Mouse (Mus musculus) testis, adult 2 months (tissue): ENCODE data around the gene Neurl1a. TPM values are rescaled to one million over a fixed set of nuclear protein-coding genes. Genes with fewer than 3 reads are reported as not detected.
A peak's percentile ranks its signal among the peaks of the same experiment; 100 is the strongest.

Experiments used
- H3K27ac ChIP-seq: fragments of 200-500 bp; 2 replicates; pipeline ENCODE4 v1.5.1; 2012; ENCODE audit warnings: low read depth, low read length; ENCODE audit not compliant: control insufficient read depth, insufficient read depth
- H3K27me3 ChIP-seq: fragments of 200-500 bp; 2 replicates; pipeline ENCODE4 v1.6.1; 2012; ENCODE audit warnings: mild to moderate bottlenecking, low read length, moderate library complexity; ENCODE audit not compliant: control insufficient read depth, insufficient read depth
- H3K36me3 ChIP-seq: fragments of 200-500 bp; 2 replicates; pipeline ENCODE4 v1.6.1; 2012; ENCODE audit warnings: mild to moderate bottlenecking, low read length; ENCODE audit not compliant: control insufficient read depth, insufficient read depth
- H3K4me1 ChIP-seq: fragments of 200-500 bp; 2 replicates; pipeline ENCODE4 v1.6.1; 2012; ENCODE audit warnings: low read length; ENCODE audit not compliant: control insufficient read depth, insufficient read depth
- H3K4me3 ChIP-seq: fragments of 200-500 bp; 2 replicates; pipeline ENCODE4 v1.5.1; 2012; ENCODE audit warnings: low read depth, mild to moderate bottlenecking, low read length, moderate library complexity, mixed read lengths; ENCODE audit not compliant: control insufficient read depth
- CTCF ChIP-seq: fragments of 200-500 bp; IDR thresholded peaks from 2 replicates; pipeline ENCODE4 v1.5.1; 2012; ENCODE audit warnings: low read depth, mild to moderate bottlenecking, inconsistent platforms, low read length, moderate library complexity; ENCODE audit not compliant: control insufficient read depth, insufficient read depth, insufficient replicate concordance
- POLR2A ChIP-seq: fragments of 200-500 bp; IDR thresholded peaks from 2 replicates; pipeline ENCODE4 v1.6.1; 2012; ENCODE audit warnings: low read depth, mild to moderate bottlenecking, inconsistent platforms, low read length, moderate library complexity; ENCODE audit not compliant: control insufficient read depth
- polyA plus RNA-seq: library from polyadenylated mRNA; depleted of rRNA; stranded (reverse); fragments of >200 nt; gene quantifications from 2 replicates; pipeline ENCODE4 v1.2.3, GENCODE M21; 2012; rRNA removed

Neurl1a gene
- 37.0 and 42.7 TPM in 2 replicates for polyA plus RNA-seq

DNA sequence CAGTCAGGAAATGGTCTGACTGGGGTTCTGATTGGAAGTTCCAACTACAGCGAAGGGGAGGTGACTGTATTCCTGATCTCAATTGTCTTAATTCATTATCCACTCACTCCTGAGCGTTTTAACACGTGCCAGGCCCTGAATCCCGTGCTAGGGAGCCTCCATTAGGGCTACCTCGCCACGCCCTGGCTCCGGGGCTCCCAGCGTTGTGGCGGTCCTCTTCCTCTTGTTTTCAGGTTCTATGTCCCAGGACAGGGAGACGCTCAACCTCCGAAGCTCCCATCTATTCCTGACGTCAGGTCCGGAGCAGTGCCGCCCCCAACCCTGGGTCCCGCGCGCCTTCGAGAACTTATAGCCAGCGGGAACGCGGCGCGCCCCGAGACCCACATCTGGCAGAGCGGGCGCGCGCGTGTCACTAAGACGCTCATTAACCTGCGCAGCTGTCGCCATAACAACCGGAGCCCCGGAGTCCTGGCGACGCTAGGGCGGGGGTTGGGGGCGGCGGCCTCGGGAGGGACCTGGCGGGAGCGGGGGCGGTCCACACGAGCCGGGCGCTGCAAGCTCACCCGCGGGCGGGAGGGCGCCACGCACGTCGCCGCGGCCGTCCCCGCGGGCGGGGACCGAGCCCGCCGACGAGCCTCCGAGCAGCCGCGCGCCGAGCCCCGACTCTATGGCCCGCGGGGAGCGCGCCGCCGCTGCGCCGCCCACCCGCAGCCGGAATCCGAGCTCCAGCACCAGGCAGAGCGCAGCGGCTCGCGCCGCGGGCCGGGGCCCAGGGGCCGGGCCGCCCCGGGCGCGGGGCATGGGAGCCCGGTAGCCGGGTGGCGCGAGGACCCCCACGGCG is at the start of gene Neurl1a:
Gene Neurl1a, plus strand, starts transcription at position 390 of the 841 bp plus-strand sequence.
- Histone ChIP-seq H3K4me1 (peaks cover 9% of the 10 kb centered on the region), H3K27ac (no peak within 1 kb of the TSS), H3K4me3 (peak within 1 kb of the TSS; percentile 72), H3K27me3 (no peaks in the 10 kb centered on the region), H3K36me3 (no peaks in the 10 kb centered on the region)
- TF ChIP-seq CTCF = no peak

DNA sequence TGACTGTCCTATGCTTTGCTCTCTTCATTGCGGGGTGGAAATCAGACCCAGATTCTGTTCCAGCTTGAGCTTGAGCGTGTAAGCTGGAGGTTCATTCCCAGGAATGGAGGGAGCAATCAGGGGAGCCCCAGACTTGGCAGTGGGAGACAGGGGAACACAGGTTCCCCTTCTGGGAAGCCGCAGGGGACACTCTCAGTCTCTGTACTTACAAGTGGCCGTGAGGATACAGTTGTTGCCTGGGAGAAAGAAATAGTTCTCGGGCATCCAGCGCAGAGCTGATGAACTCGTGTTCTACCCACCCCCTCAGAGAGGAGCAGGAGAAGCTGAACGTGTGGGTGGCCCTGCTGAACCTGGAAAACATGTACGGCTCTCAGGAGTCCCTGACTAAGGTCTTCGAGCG is 49.8 kb upstream of the Neurl1a start:
- H3K27me3 ChIP-seq = no peaks in the 10 kb centered on the region

DNA sequence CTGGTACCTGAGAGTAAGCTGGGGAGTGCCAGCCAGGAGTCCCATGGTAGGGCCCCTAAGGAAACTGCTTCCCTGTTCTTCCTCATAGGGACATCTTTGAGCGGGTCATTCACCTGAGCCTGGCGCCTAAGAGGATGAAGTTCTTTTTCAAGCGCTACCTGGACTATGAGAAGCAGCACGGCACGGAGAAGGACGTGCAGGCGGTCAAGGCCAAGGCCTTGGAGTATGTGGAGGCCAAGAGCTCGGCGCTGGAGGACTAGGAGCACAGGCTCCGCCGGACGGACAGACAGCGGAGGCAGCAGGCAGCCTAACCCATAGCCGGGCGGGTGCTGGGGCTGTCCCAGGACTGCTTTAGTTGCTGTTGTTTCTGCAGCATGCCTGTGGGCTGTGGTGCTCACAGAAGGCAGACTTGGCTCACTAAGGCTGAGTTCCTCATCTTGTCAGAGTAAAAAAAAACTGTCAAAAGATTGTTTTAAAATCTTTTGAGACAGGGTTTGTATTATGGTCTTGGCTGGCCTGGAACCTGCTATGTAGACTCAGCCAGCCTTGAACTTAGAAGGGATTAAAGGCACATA is 48.0 kb upstream of the Neurl1a start:
- TF ChIP-seq CTCF (no peak), POLR2A (no peak)
- Histone ChIP-seq H3K4me3 (no peak overlapping the region), H3K27me3 (no peaks in the 10 kb centered on the region), H3K36me3 (no peaks in the 10 kb centered on the region; the same call in 1 of the 2 replicates), H3K27ac (no peak overlapping the region), H3K4me1 (no peaks in the 10 kb centered on the region)

More for the DNA sequence above, 49.8 kb upstream of the Neurl1a start:
- no peaks in the 10 kb centered on the region for H3K4me1 ChIP-seq
- no peak overlapping the region for H3K27ac ChIP-seq
- TF ChIP-seq CTCF (no peak), POLR2A (no peak)
- H3K36me3 ChIP-seq = no peaks in the 10 kb centered on the region; the same call in 1 of the 2 replicates
- H3K4me3 ChIP-seq = no peak overlapping the region

DNA sequence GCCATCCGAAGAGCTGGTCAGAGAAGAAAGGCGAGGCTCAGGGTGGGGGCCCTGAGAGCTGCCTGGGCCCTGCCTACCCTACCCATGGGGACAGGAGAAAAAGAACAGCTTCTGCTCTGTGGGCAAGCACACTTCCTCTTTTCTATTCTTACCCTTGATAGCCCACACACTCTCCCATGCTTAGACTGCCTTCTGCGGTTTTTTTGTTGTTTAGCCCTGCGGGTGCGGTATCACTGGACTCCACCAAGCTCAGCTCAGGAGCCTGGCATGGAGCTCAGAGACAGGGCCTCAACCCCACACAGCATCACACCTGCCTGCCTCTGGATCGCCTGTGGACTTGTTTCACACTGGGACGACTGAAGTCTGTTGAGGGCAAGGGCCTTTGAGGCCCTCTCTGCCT is 45.5 kb upstream of the Neurl1a start:
- H3K27me3 ChIP-seq = no peaks in the 10 kb centered on the region
- no peak overlapping the region for H3K27ac ChIP-seq
- no peaks in the 10 kb centered on the region; the same call in 1 of the 2 replicates for H3K36me3 ChIP-seq
- peaks cover under 1% of the 10 kb centered on the region; the same call in 1 of the 2 replicates for H3K4me1 ChIP-seq
- no peak for TF ChIP-seq POLR2A
- H3K4me3 ChIP-seq = no peak overlapping the region

DNA sequence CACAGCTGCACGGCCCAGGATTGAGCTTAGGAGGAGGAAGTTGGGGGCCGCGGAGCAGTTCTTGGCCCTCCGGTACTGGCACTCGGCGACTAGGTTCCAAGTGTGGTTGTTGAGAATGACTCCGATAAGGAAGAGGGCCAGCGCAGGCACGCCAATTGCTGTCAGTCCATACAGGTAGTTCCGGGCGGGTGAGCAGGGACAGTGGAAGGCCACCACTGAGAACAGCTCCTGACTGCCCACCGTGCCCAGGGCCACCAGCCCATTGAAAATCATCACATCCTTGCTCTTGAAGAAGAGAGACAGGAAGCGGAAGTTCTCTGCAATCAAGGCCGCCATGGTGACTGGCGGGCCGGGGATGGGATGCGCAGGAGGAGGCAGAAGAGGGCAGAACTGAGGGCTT is 43.1 kb upstream of the Neurl1a start:
- Histone ChIP-seq H3K27me3 (no peaks in the 10 kb centered on the region), H3K36me3 (no peaks in the 10 kb centered on the region), H3K4me1 (peaks cover 3% of the 10 kb centered on the region), H3K4me3 (no peak overlapping the region), H3K27ac (no peak overlapping the region)
- TF ChIP-seq CTCF (no peak), POLR2A (no peak)

DNA sequence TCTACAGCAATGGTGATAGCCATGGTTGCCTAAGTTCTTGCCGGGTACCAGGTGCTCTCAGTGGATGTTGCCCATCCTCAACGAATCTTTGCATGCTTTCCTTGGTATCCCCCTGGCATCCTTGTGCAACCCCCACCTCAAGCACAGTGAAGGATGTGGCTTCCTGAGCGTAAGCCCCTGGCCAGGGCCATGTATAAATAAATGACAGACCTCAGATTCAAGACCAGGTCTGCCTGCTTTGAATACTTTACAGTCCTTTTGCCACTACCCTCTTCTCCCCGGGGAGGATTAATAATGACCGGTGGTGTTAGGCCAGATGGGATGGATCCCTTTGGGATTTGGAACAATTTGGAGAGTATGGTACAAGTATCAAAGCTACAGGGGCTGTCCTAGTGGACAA is 42.5 kb upstream of the Neurl1a start:
- Histone ChIP-seq H3K27me3 (no peaks in the 10 kb centered on the region), H3K4me3 (no peak overlapping the region), H3K27ac (no peak overlapping the region), H3K36me3 (no peaks in the 10 kb centered on the region), H3K4me1 (peaks cover 3% of the 10 kb centered on the region)
- TF ChIP-seq POLR2A (no peak), CTCF (no peak)

DNA sequence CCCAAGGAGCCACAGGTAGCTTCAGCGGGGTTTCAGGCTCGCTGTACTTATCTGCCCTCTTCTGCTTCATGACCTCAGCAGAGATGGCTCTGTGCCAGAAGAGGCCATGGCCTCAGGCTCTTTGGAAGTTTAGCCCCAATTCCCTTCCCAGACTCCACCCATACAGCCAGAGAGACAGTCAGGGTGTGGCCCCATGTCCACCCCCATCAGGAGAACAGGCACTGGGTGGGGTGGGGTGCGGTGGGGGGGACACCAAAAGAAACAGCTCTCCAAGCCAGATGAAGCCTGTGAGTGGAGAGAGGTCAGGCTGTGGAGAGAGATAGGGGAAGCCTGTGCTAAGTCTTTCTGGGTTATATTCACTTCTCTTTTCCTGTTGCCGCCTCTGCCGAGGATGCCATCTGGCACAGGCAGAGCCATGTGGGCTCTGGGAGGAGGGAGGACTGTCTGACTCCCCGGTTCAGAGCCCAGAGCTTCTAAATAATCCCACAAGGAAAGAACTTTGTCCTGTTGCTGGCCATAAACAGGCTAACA is 41.5 kb upstream of the Neurl1a start:
- Histone ChIP-seq H3K4me1 (peaks cover 3% of the 10 kb centered on the region), H3K27ac (peak overlapping the region; percentile 82), H3K27me3 (no peaks in the 10 kb centered on the region), H3K36me3 (no peaks in the 10 kb centered on the region), H3K4me3 (peak overlapping the region; percentile 55)
- TF ChIP-seq POLR2A (no peak), CTCF (no peak)
